Mouse (Mus musculus): ENCODE data around the gene Galnt11. TPM values are rescaled to one million over a fixed set of nuclear protein-coding genes. Genes with fewer than 3 reads are reported as not detected.

The Galnt11 gene
- total and polyA plus RNA-seq, 3 experiments: 9.2 to 12.9 (median 10.1) TPM

- no peaks in the 10 kb centered on the region for H3K27me3 ChIP-seq (replicated peaks)
- H3K9me3 ChIP-seq (replicated peaks; ENCODE audit: low read length): no peaks in the 10 kb centered on the region
- TF ChIP-seq SIN3A (IDR thresholded peaks at IDR 0.05; ENCODE audit: low read length): no peak
- no peak for TF ChIP-seq PAX5 (IDR thresholded peaks at IDR 0.05; ENCODE audit: low read length)
- no peak for TF ChIP-seq USF2 (conservative IDR thresholded peaks at IDR 0.05; ENCODE audit: low read depth, low read length)
- no peak for TF ChIP-seq GABPA (IDR thresholded peaks at IDR 0.05; ENCODE audit: insufficient replicate concordance, low read depth, low read length)
- no peak for TF ChIP-seq HCFC1 (IDR thresholded peaks at IDR 0.05; ENCODE audit: low read depth, low read length)
- TF ChIP-seq RCOR1 (conservative IDR thresholded peaks at IDR 0.05; ENCODE audit: low read depth, low read length): no peak
- TF ChIP-seq MXI1 (IDR thresholded peaks at IDR 0.05; ENCODE audit: low read depth, low read length): no peak
- TF ChIP-seq MEF2A (IDR thresholded peaks at IDR 0.05; ENCODE audit: borderline replicate concordance, low read depth, low read length): no peak
- no peak for TF ChIP-seq POLR2A (IDR thresholded peaks at IDR 0.05; ENCODE audit: low read depth, low read length)
- in situ Hi-C loops (cut with MboI; ENCODE audit: low pct_ligation_motif_present, low pct_unique_long_range_greater_than_20kb, low sequenced_read_pairs): loop anchor here (10.0 kb wide), 2 partner anchors 565 to 645 kb away; no protein-coding TSS in a partner anchor
- DNase-seq (ENCODE audit: extremely low read depth): no peak
- no peak overlapping the region for H3K4me2 ChIP-seq (ENCODE audit: insufficient read depth, low read depth, poor library complexity, severe bottlenecking)
- H3K27ac ChIP-seq (ENCODE audit: insufficient read depth, low read depth): no peak overlapping the region
- H3K4me3 ChIP-seq (replicated peaks in 1 of 3; ENCODE audit: low read depth in 2 of 3, low read length in 2 of 3, poor library complexity in 1 of 3): no peak overlapping the region
- H3K36me3 ChIP-seq (replicated peaks in 1 of 2; ENCODE audit: control insufficient read depth in 1 of 2, insufficient read depth in 1 of 2, low read length in 1 of 2): no peaks in the 10 kb centered on the region
- dilution Hi-C loops (cut with MboI; ENCODE audit: extremely low pct_ligation_motif_present, extremely low pct_unique_long_range_greater_than_20kb, low sequenced_read_pairs): no loop called here
- peaks cover 4 to 24% of the 10 kb centered on the region in 2 experiments; a peak in 3 of 4 replicates for H3K4me1 ChIP-seq (ENCODE audit: control insufficient read depth in 1 of 2, insufficient read depth in 2 of 2)
- no peak overlapping the region for H3K9ac ChIP-seq (ENCODE audit: insufficient read depth, low read depth)
- no peaks in the 10 kb centered on the region for H3K79me2 ChIP-seq (replicated peaks; ENCODE audit: control insufficient read depth, extremely low read depth, insufficient read depth, poor library complexity, severe bottlenecking)
These were observed 41.7 kb upstream of the Galnt11 start for GRCm38 (mm10) chr5:25179936-25180488.

- Histone ChIP-seq H3K9me3 (replicated peaks; ENCODE audit: low read length) (no peaks in the 10 kb centered on the region), H3K4me2 (ENCODE audit: insufficient read depth, low read depth, poor library complexity, severe bottlenecking) (no peak within 1 kb of the TSS), H3K36me3 (replicated peaks in 1 of 2; ENCODE audit: control insufficient read depth in 1 of 2, insufficient read depth in 1 of 2, low read length in 1 of 2) (no peaks in the 10 kb centered on the region), H3K27ac (ENCODE audit: insufficient read depth, low read depth) (no peak within 1 kb of the TSS), H3K4me3 (replicated peaks in 1 of 3; ENCODE audit: low read depth in 2 of 3, low read length in 2 of 3, poor library complexity in 1 of 3) (no peak within 1 kb of the TSS), H3K9ac (ENCODE audit: insufficient read depth, low read depth) (no peak within 1 kb of the TSS), H3K27me3 (replicated peaks) (no peaks in the 10 kb centered on the region), H3K79me2 (replicated peaks; ENCODE audit: control insufficient read depth, extremely low read depth, insufficient read depth, poor library complexity, severe bottlenecking) (no peaks in the 10 kb centered on the region), H3K4me1 (ENCODE audit: control insufficient read depth in 1 of 2, insufficient read depth in 2 of 2) (peaks cover 4 to 25% of the 10 kb centered on the region in 2 experiments; a peak in 3 of 4 replicates)
- TF ChIP-seq USF1 (IDR thresholded peaks at IDR 0.05; ENCODE audit: low read depth, low read length) (no peak), IRF4 (IDR thresholded peaks at IDR 0.05; ENCODE audit: low read depth, low read length) (no peak), CHD1 (IDR thresholded peaks at IDR 0.05; ENCODE audit: low read depth, low read length) (no peak), RCOR1 (conservative IDR thresholded peaks at IDR 0.05; ENCODE audit: low read depth, low read length) (no peak), UBTF (IDR thresholded peaks at IDR 0.05; ENCODE audit: low read depth, low read length) (no peak), ZMIZ1 (IDR thresholded peaks at IDR 0.05; ENCODE audit: low read depth, low read length) (no peak), ZKSCAN1 (IDR thresholded peaks at IDR 0.05; ENCODE audit: borderline replicate concordance, low read depth, low read length) (no peak), SIN3A (IDR thresholded peaks at IDR 0.05; ENCODE audit: low read length) (no peak), BHLHE40 (IDR thresholded peaks at IDR 0.05; ENCODE audit: low read depth, low read length) (no peak), JUND (conservative IDR thresholded peaks at IDR 0.05; ENCODE audit: low read depth, low read length) (no peak), POLR2AphosphoS2 (IDR thresholded peaks at IDR 0.05; ENCODE audit: low read depth, low read length) (no peak), RAD21 (IDR thresholded peaks at IDR 0.05; ENCODE audit: low read depth, low read length) (no peak), POLR2A (IDR thresholded peaks at IDR 0.05; ENCODE audit: low read depth, low read length) (no peak), ETS1 (conservative IDR thresholded peaks at IDR 0.05; ENCODE audit: low read depth, low read length) (no peak), CTCF (conservative IDR thresholded peaks at IDR 0.05 in 1 of 2, IDR thresholded peaks at IDR 0.05 in 1 of 2; ENCODE audit: low read depth in 2 of 2, low read length in 2 of 2) (no peak)
- in situ Hi-C loops (cut with MboI; ENCODE audit: low pct_ligation_motif_present, low pct_unique_long_range_greater_than_20kb, low sequenced_read_pairs): loop anchor here (10.0 kb wide), 2 partner anchors 564 to 644 kb away; no protein-coding TSS in a partner anchor
- DNase-seq (ENCODE audit: extremely low read depth): no peak
- dilution Hi-C loops (cut with MboI; ENCODE audit: extremely low pct_ligation_motif_present, extremely low pct_unique_long_range_greater_than_20kb, low sequenced_read_pairs): no loop called here
These were observed 40.6 kb upstream of the Galnt11 start, which contains the start of gene Galntl5 for GRCm38 (mm10) chr5:25181004-25181531. Galntl5 (plus strand) TSS chr5:25181460.

Data from CH12.LX (cell line).